Mouse (Mus musculus) liver, embryonic 14.5 days (tissue): ENCODE measurements around the gene Drosha.

Source experiments
- CTCF ChIP-seq: IDR thresholded peaks from 2 replicates; pipeline ENCODE4 v1.5.1; 2016; ENCODE audit warnings: antibody characterized with exemption, low read depth, control low read depth
- EP300 ChIP-seq: IDR thresholded peaks from 2 replicates; pipeline ENCODE4 v1.6.1; 2016; ENCODE audit warnings: antibody characterized with exemption, low read depth

GRCm38 (mm10) chr15:12795457-12795894 lies 29.1 kb upstream of the Drosha start:
- TF ChIP-seq CTCF (peak; percentile 77), EP300 (no peak)
